Mouse (Mus musculus) heart, adult 2 months (tissue): Measurements from ENCODE around the gene Grifin. TPM values are rescaled to one million over a fixed set of nuclear protein-coding genes. Genes with fewer than 3 reads are reported as not detected.
A peak's percentile ranks its signal among the peaks of the same experiment; 100 is the strongest.

Source experiments
- DNase-seq, 2 experiments: peaks; one replicate each; pipeline ENCODE4 v3.0.0; 2021
- H3K27ac ChIP-seq: fragments of 200-600 bp; 2 replicates; pipeline ENCODE4 v1.8.1; 2022
- H3K27me3 ChIP-seq: fragments of 200-500 bp; 2 replicates; pipeline ENCODE4 v1.6.1; 2012; ENCODE audit warnings: mild to moderate bottlenecking, low read length, inconsistent platforms, mixed read lengths; ENCODE audit not compliant: control insufficient read depth, insufficient read depth
- H3K36me3 ChIP-seq: fragments of 200-500 bp; 2 replicates; pipeline ENCODE4 v1.6.1; 2012; ENCODE audit warnings: low read length, inconsistent platforms; ENCODE audit not compliant: control insufficient read depth, insufficient read depth
- H3K4me1 ChIP-seq: fragments of 200-500 bp; 2 replicates; pipeline ENCODE4 v1.6.1; 2011; ENCODE audit warnings: low read length; ENCODE audit not compliant: control insufficient read depth, insufficient read depth
- H3K4me3 ChIP-seq: fragments of 200-600 bp; 2 replicates; pipeline ENCODE4 v1.8.1; 2022
- H3K79me2 ChIP-seq: fragments of 200-500 bp; replicated peaks from 2 replicates; pipeline ENCODE4 v1.6.1; 2012; ENCODE audit warnings: mild to moderate bottlenecking, inconsistent platforms, low read length, moderate library complexity, mixed read lengths; ENCODE audit not compliant: control insufficient read depth, insufficient read depth
- H3K9ac ChIP-seq: fragments of 200-500 bp; 2 replicates; pipeline ENCODE4 v1.6.1; 2012; ENCODE audit warnings: low read depth, mild to moderate bottlenecking, control low read depth, inconsistent platforms, low read length, mixed read lengths
- CTCF ChIP-seq: fragments of 200-600 bp; IDR thresholded peaks from 2 replicates; pipeline ENCODE4 v1.8.1; 2022; ENCODE audit warnings: antibody characterized with exemption, mild to moderate bottlenecking, moderate library complexity
- EP300 ChIP-seq: fragments of 200-500 bp; IDR thresholded peaks from 2 replicates; pipeline ENCODE4 v1.6.1; 2011; ENCODE audit warnings: low read depth, low read length, control low read depth; ENCODE audit not compliant: insufficient read depth
- POLR2A ChIP-seq: fragments of 200-500 bp; IDR thresholded peaks from 2 replicates; pipeline ENCODE4 v1.6.1; 2011; ENCODE audit warnings: mild to moderate bottlenecking, low read depth, low read length, control low read depth; ENCODE audit not compliant: insufficient read depth
- WGBS: fragments of 180-500 bp; shearing (Covaris S2); methylation state at CpG from one replicate; pipeline ENCODE4 v1.1.7; 2018; 5-methylcytosine and 5-hydroxymethylcytosine counted together
- intact Hi-C: fragments of 180-260 bp; cut with DNase I; formaldehyde crosslinking; loops from one replicate; pipeline ENCODE4 v1.15.1; 2025
- polyA plus RNA-seq: library from polyadenylated mRNA; depleted of rRNA; stranded (reverse); fragments of >200 nt; gene quantifications from 2 replicates; pipeline ENCODE4 v1.2.3, GENCODE M21; 2012
- total RNA-seq, 2 experiments: library from RNA; stranded (reverse); gene quantifications; 2 replicates each; pipeline ENCODE4 v1.2.3; 2021

The Grifin gene
- total and polyA plus RNA-seq, 3 experiments = not detected

DNA sequence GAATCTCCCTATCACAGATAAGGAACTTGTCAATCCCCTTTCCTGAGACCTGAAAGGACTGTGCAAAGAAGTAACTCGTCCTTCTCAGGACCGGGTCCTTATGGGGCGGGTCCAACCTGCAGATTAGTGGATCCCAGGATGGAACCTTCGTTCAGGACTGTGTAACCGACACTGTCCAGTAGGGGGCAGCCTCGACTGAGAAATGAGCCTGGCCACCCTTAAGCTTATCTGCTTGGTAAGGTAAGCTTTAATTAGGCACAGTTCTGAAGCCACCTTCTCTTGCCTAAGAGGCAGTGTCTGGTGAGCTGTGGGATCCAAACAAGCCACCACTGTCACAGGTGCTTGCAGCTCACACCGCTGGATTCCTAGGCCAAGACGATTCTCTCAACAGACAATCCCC is 24.8 kb downstream of the Grifin start:
- Histone ChIP-seq H3K9ac (no peak overlapping the region), H3K27me3 (no peaks in the 10 kb centered on the region), H3K4me3 (no peak overlapping the region), H3K79me2 (no peaks in the 10 kb centered on the region), H3K36me3 (no peaks in the 10 kb centered on the region), H3K27ac (no peak overlapping the region), H3K4me1 (peaks cover 1% of the 10 kb centered on the region; the same call in 1 of the 2 replicates)
- DNase-seq = peak; percentile 76 to 88
- WGBS = 14% methylated on average over 8 of the region's 8 CpGs
- no peak for TF ChIP-seq POLR2A
- peak; percentile 94 for TF ChIP-seq EP300
- TF ChIP-seq CTCF = peak; percentile 93
- intact Hi-C loops = loop anchor here (1.0 to 5.0 kb wide), 5 partner anchors 27 to 207 kb away; no protein-coding TSS in a partner anchor

DNA sequence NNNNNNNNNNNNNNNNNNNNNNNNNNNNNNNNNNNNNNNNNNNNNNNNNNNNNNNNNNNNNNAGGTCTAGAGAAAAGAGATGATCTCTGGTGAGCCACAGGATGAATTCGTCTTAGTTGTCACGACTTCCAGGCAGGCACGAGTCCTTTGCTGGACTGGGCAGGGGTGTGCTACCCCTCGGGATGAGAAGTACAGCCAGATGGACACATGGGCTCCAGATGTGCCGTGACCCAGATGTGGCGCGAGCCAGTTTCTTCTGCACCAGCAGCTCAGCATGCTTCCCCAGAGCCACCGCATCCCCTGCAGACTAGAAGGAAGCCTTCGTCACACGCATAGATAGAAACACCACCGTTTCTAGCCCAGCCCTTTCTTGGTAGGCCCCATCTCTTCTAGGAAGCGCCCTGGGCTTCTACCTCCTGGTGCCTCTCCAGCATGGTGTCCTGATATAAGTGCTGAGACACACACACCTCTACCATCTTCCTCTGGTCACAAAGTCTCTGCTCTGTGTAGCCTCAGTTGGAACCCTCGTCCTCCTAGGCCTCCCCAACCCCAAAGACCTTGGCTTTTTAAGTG is 26.7 kb downstream of the Grifin start:
- H3K9ac ChIP-seq = no peak overlapping the region
- H3K4me1 ChIP-seq = peaks cover 1% of the 10 kb centered on the region; the same call in 1 of the 2 replicates
- no peak for DNase-seq
- no peaks in the 10 kb centered on the region for H3K79me2 ChIP-seq
- H3K4me3 ChIP-seq = no peak overlapping the region
- no peak overlapping the region for H3K27ac ChIP-seq
- intact Hi-C loops = no loop called here
- no peak for TF ChIP-seq POLR2A
- TF ChIP-seq CTCF = no peak
- no peak for TF ChIP-seq EP300
- 69% methylated on average over 13 of the region's 13 CpGs for WGBS
- no peaks in the 10 kb centered on the region for H3K27me3 ChIP-seq
- no peaks in the 10 kb centered on the region for H3K36me3 ChIP-seq

DNA sequence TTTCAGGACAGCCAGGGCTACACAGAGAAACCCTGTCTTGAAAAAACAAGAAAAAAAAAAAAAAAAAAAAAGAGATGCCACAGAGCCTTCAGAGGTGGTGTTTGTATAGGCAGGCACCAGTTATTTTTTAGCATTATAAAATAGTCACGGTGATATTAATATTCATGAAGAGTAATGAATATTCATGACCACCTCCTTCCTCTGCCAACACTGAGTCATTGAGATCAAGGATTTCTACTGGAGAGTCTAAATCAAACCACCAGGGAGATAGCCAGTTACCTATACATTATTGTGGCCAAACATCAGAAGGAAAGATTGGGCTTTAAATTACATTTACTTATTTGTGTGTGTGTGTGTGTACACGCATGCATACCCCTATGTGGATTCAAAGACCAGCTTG is 38.1 kb downstream of the Grifin start:
- no peak for TF ChIP-seq POLR2A
- TF ChIP-seq CTCF = no peak
- no peak for TF ChIP-seq EP300
- H3K4me3 ChIP-seq = no peak overlapping the region
- no peak overlapping the region for H3K27ac ChIP-seq
- H3K79me2 ChIP-seq = no peaks in the 10 kb centered on the region
- no peak for DNase-seq
- H3K4me1 ChIP-seq = no peaks in the 10 kb centered on the region
- WGBS = 94% methylated on average over 2 of the region's 2 CpGs
- H3K27me3 ChIP-seq = no peaks in the 10 kb centered on the region
- intact Hi-C loops = loop anchor here (1.0 kb wide), 1 partner anchor 9 kb away; no protein-coding TSS in a partner anchor
- no peaks in the 10 kb centered on the region for H3K36me3 ChIP-seq
- H3K9ac ChIP-seq = no peak overlapping the region

DNA sequence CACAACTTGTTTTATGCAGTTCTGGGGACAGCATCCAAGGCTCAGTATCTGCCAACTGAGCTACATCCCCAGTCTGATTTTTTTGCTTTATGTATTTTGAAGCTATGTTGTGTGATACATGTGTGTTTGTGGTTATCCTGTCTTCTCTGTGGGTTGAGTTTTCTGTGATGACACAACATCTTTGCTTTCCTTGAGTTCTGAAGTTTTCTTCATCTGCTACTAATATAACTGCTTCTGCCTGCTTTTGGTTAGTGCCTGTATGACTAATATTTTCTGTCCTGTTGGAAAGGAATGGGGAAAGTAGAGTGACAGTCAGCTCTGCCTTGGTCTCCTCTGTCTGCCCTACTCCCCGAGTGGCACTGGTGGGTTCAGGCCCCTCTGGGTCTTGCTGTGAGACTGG is 43.7 kb downstream of the Grifin start:
- intact Hi-C loops = no loop called here
- H3K27ac ChIP-seq = no peak overlapping the region

GRCm38 (mm10) chr5:140517921-140518230 is 47.0 kb downstream of the Grifin start:
- Histone ChIP-seq H3K9ac (no peak overlapping the region), H3K27me3 (no peaks in the 10 kb centered on the region)
- WGBS = 78% methylated on average over 4 of the region's 4 CpGs

More for the DNA sequence above, 43.7 kb downstream of the Grifin start:
- no peaks in the 10 kb centered on the region for H3K27me3 ChIP-seq
- DNase-seq = no peak
- H3K79me2 ChIP-seq = no peaks in the 10 kb centered on the region
- WGBS = 90% methylated on average over 1 of the region's 1 CpGs
- H3K9ac ChIP-seq = no peak overlapping the region
- TF ChIP-seq POLR2A (no peak), EP300 (no peak), CTCF (no peak)
- no peak overlapping the region for H3K4me3 ChIP-seq
- H3K4me1 ChIP-seq = 0 out of 2 replicates have a peak, but pooled peaks cover 1% of the 10 kb centered on the region
- no peaks in the 10 kb centered on the region for H3K36me3 ChIP-seq

GRCm38 (mm10) chr5:140517159-140517920 is 47.5 kb downstream of the Grifin start:
- Histone ChIP-seq H3K36me3 (no peaks in the 10 kb centered on the region), H3K79me2 (no peaks in the 10 kb centered on the region), H3K4me1 (peaks cover 3% of the 10 kb centered on the region; the same call in 1 of the 2 replicates), H3K27ac (no peak overlapping the region), H3K9ac (no peak overlapping the region), H3K4me3 (no peak overlapping the region), H3K27me3 (no peaks in the 10 kb centered on the region)
- WGBS = 87% methylated on average over 21 of the region's 21 CpGs
- DNase-seq = no peak
- intact Hi-C loops = no loop called here
- no peak for TF ChIP-seq POLR2A
- no peak for TF ChIP-seq CTCF
- no peak for TF ChIP-seq EP300

More at GRCm38 (mm10) chr5:140517921-140518230, 47.0 kb downstream of the Grifin start:
- Histone ChIP-seq H3K79me2 (no peaks in the 10 kb centered on the region), H3K27ac (no peak overlapping the region), H3K4me3 (no peak overlapping the region), H3K4me1 (peaks cover 3% of the 10 kb centered on the region; the same call in 1 of the 2 replicates), H3K36me3 (no peaks in the 10 kb centered on the region)
- no peak for TF ChIP-seq POLR2A
- no peak for TF ChIP-seq CTCF
- no peak for TF ChIP-seq EP300
- no peak for DNase-seq
- intact Hi-C loops = no loop called here
